Mouse (Mus musculus) embryonic facial prominence, embryonic 13.5 days (tissue): ENCODE measurements around the gene Clec9a. TPM values are rescaled to one million over a fixed set of nuclear protein-coding genes. Genes with fewer than 3 reads are reported as not detected.

Source experiments
- ATAC-seq: fragments of 200-750 bp; cut with Nextera tagmentation; 2 replicates; pipeline ENCODE4 v1.8.0; 2017; ENCODE audit warnings: low read depth; ENCODE audit not compliant: insufficient number of reproducible peaks, insufficient read depth, low FRiP score, low TSS enrichment
- H3K27ac ChIP-seq: fragments of 300-500 bp; sonication (generic); 2 replicates; pipeline ENCODE4 v1.5.1; 2015; ENCODE audit warnings: moderate library complexity, mild to moderate bottlenecking, inconsistent platforms
- H3K27me3 ChIP-seq: fragments of 300-500 bp; sonication (generic); 2 replicates; pipeline ENCODE4 v1.6.1; 2015; ENCODE audit warnings: mild to moderate bottlenecking, inconsistent platforms
- H3K36me3 ChIP-seq: fragments of 300-500 bp; sonication (generic); 2 replicates; pipeline ENCODE4 v1.6.1; 2015; ENCODE audit warnings: mild to moderate bottlenecking, inconsistent platforms
- H3K4me1 ChIP-seq: fragments of 300-500 bp; sonication (generic); 2 replicates; pipeline ENCODE4 v1.6.1; 2015; ENCODE audit warnings: inconsistent platforms
- H3K4me2 ChIP-seq: fragments of 300-500 bp; sonication (generic); 2 replicates; pipeline ENCODE4 v1.6.1; 2015; ENCODE audit warnings: moderate library complexity, mild to moderate bottlenecking, inconsistent platforms
- H3K4me3 ChIP-seq: fragments of 300-500 bp; sonication (generic); 2 replicates; pipeline ENCODE4 v1.5.1; 2015; ENCODE audit warnings: mild to moderate bottlenecking, inconsistent platforms
- H3K9ac ChIP-seq: fragments of 300-500 bp; sonication (generic); 2 replicates; pipeline ENCODE4 v1.6.1; 2015; ENCODE audit warnings: mild to moderate bottlenecking, inconsistent platforms
- H3K9me3 ChIP-seq: fragments of 300-500 bp; sonication (generic); 2 replicates; pipeline ENCODE4 v1.6.1; 2016; ENCODE audit warnings: inconsistent platforms
- WGBS: fragments of 180-500 bp; shearing (Covaris S2); methylation state at CpG from one replicate; pipeline ENCODE4 v1.1.7; 2015; ENCODE audit warnings: mixed read lengths; 5-methylcytosine and 5-hydroxymethylcytosine counted together
- polyA plus RNA-seq: library from polyadenylated mRNA; unstranded; fragments of >200 nt; fragmentation: Nextera tagmentation; extraction: Ambion mirVana; gene quantifications from 2 replicates; pipeline ENCODE4 v1.2.1, GENCODE M21; 2015

Gene Clec9a
- polyA plus RNA-seq, 1 experiment from 2014 or later, result 0.06 TPM

- H3K36me3 ChIP-seq, result no peaks in the 10 kb centered on the region
- no peaks in the 10 kb centered on the region for H3K27me3 ChIP-seq
- H3K4me2 ChIP-seq, result no peak overlapping the region
- no peak overlapping the region for H3K4me3 ChIP-seq
- H3K9ac ChIP-seq, result no peak overlapping the region
- WGBS, result 17% methylated on average over 5 of the region's 5 CpGs
- H3K27ac ChIP-seq, result no peak overlapping the region
- H3K9me3 ChIP-seq, result no peaks in the 10 kb centered on the region
- H3K4me1 ChIP-seq, result peaks cover 10% of the 10 kb centered on the region
- no peak for ATAC-seq
Measured at GRCm38 (mm10) chr6:129425812-129426211, 17.1 kb downstream of the Clec9a start.

DNA sequence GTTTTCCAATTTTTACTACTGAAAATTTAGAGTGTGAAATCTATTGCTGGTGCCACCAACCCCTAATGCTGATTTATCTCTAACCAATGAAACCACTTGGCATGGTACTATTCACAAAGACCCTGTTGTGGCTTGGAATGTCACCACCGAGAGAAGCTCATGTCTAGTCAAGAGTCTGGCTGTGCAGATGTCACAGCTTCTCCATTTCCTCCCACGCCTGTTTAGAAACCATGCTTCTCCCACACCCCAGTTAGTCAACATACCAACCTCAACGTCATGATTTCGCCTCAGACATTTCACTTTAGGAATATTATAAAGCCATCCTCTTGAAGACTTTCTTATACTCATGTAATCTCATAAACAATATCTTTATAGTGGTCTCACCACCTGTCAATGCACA is 18.6 kb downstream of the Clec9a start:
- H3K9me3 ChIP-seq, result no peaks in the 10 kb centered on the region
- no peaks in the 10 kb centered on the region for H3K27me3 ChIP-seq
- peaks cover 10% of the 10 kb centered on the region for H3K4me1 ChIP-seq
- 77% methylated on average over 4 of the region's 4 CpGs for WGBS
- H3K4me3 ChIP-seq, result no peak overlapping the region
- H3K4me2 ChIP-seq, result no peak overlapping the region
- no peak overlapping the region for H3K27ac ChIP-seq
- no peak for ATAC-seq
- no peaks in the 10 kb centered on the region for H3K36me3 ChIP-seq
- H3K9ac ChIP-seq, result no peak overlapping the region

DNA sequence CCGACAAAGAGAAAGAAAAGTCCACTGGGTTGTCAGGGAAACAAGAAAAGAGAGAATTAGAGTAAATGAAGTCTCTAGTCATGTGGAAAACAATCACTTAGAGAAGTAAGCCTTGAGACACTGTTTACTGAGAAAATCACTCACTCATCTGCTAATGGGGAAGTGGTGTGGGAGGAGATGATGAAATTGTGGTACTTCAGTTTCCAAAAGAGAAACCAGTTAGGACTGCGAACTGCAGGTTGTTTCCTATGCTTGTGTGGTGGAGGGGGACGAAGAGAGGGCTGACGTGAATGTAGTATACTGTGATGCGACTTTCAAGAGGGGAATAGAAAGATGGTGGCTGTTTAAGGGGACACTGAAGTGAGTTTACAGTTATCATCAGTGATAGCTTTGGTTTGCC is 25.6 kb downstream of the Clec9a start:
- H3K27ac ChIP-seq, result no peak overlapping the region
- no peak overlapping the region for H3K9ac ChIP-seq
- H3K36me3 ChIP-seq, result no peaks in the 10 kb centered on the region
- no peaks in the 10 kb centered on the region for H3K27me3 ChIP-seq
- no peaks in the 10 kb centered on the region for H3K4me1 ChIP-seq
- WGBS, result 78% methylated on average over 5 of the region's 5 CpGs
- H3K9me3 ChIP-seq, result no peaks in the 10 kb centered on the region
- no peak for ATAC-seq
- H3K4me2 ChIP-seq, result no peak overlapping the region
- no peak overlapping the region for H3K4me3 ChIP-seq

GRCm38 (mm10) chr6:129436025-129436424 is 27.4 kb downstream of the Clec9a start:
- Histone ChIP-seq H3K27ac (no peak overlapping the region), H3K27me3 (no peaks in the 10 kb centered on the region), H3K4me2 (no peak overlapping the region), H3K9me3 (no peaks in the 10 kb centered on the region), H3K4me1 (no peaks in the 10 kb centered on the region), H3K36me3 (no peaks in the 10 kb centered on the region), H3K9ac (no peak overlapping the region), H3K4me3 (no peak overlapping the region)
- ATAC-seq, result no peak
- WGBS, result 87% methylated on average over 3 of the region's 3 CpGs

DNA sequence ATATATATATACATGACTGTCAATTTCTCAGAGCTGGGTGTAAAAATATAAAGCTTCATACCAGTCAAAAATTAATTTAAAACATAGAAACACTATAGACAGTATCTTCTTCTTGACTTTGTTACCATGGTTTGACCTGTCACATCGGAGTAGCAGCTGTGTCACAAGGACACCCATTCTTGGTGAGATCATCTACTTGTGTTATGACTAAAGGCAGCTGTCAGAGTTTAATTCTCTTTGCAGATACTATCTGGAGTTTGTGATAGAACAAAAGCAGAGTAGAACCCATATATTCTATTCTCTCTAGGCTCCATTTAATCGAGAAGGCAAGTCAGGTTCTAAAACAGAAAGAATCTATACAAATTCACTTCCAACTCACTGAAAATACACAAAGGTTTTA is 29.4 kb downstream of the Clec9a start:
- Histone ChIP-seq H3K9me3 (no peaks in the 10 kb centered on the region), H3K36me3 (no peaks in the 10 kb centered on the region), H3K4me2 (no peak overlapping the region), H3K27me3 (no peaks in the 10 kb centered on the region), H3K4me3 (no peak overlapping the region), H3K27ac (no peak overlapping the region), H3K4me1 (no peaks in the 10 kb centered on the region), H3K9ac (no peak overlapping the region)
- ATAC-seq, result no peak
- WGBS, result 88% methylated on average over 2 of the region's 2 CpGs

GRCm38 (mm10) chr6:129449743-129450142 is 41.1 kb downstream of the Clec9a start:
- 60% methylated on average over 6 of the region's 6 CpGs for WGBS
- Histone ChIP-seq H3K9ac (no peak overlapping the region), H3K4me2 (no peak overlapping the region), H3K9me3 (no peaks in the 10 kb centered on the region), H3K27me3 (no peaks in the 10 kb centered on the region), H3K27ac (no peak overlapping the region), H3K4me1 (peaks cover 3% of the 10 kb centered on the region; the same call in 1 of the 2 replicates), H3K36me3 (no peaks in the 10 kb centered on the region), H3K4me3 (no peak overlapping the region)
- no peak for ATAC-seq

DNA sequence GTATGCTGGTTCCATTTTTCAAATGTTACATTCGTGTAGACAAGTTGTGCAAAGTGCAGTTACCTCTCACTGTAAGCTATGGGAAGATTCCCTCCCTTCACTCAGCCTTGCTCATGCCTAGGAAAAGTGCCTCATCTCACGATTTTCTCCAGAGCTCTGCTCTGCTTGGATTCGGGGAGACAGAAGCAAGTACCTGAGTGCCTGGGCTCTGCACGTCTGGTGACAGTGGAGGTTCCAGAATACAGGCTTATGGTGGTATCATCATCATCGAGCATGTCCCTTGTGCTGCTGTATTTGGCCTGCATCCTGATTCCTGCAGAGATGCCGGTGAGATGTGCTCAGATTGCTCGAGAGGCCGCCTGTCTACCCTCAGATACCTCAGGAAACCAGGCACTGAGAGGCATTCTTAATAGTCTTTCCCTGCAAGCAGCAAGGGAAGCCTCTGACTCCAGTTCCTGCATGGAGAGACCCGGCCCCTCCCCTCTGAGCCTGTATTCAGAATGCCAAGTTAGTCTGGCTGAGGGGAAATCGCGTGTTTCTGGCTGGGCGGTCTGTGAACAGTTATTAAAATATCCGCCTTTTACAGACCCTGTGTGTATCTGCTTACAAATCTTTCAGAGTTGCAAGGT is 42.9 kb downstream of the Clec9a start, which contains the start of gene Clec1a:
Gene Clec1a (minus strand): TSS at position 590 of the 629 bp plus-strand sequence.
- no peak within 1 kb of the TSS for H3K27ac ChIP-seq
- no peaks in the 10 kb centered on the region for H3K9me3 ChIP-seq
- no peaks in the 10 kb centered on the region for H3K36me3 ChIP-seq
- WGBS, result 50% methylated on average over 13 of the region's 13 CpGs
- peaks cover 3% of the 10 kb centered on the region; the same call in 1 of the 2 replicates for H3K4me1 ChIP-seq
- no peak within 1 kb of the TSS for H3K4me3 ChIP-seq
- no peak for ATAC-seq
- no peak within 1 kb of the TSS for H3K4me2 ChIP-seq
- no peaks in the 10 kb centered on the region for H3K27me3 ChIP-seq
- H3K9ac ChIP-seq, result no peak within 1 kb of the TSS

- Histone ChIP-seq H3K9me3 (no peaks in the 10 kb centered on the region), H3K36me3 (no peaks in the 10 kb centered on the region), H3K27ac (no peak overlapping the region), H3K4me2 (no peak overlapping the region), H3K4me3 (no peak overlapping the region), H3K4me1 (no peaks in the 10 kb centered on the region), H3K9ac (no peak overlapping the region), H3K27me3 (no peaks in the 10 kb centered on the region)
- ATAC-seq, result no peak
- 89% methylated on average over 6 of the region's 6 CpGs for WGBS
Measured at GRCm38 (mm10) chr6:129471386-129471785, 62.7 kb downstream of the Clec9a start.

GRCm38 (mm10) chr6:129472627-129473026 is 64.0 kb downstream of the Clec9a start:
- H3K4me2 ChIP-seq, result no peak overlapping the region
- H3K36me3 ChIP-seq, result no peaks in the 10 kb centered on the region
- no peaks in the 10 kb centered on the region for H3K27me3 ChIP-seq
- no peaks in the 10 kb centered on the region for H3K9me3 ChIP-seq
- 83% methylated on average over 5 of the region's 5 CpGs for WGBS
- no peak for ATAC-seq
- H3K4me1 ChIP-seq, result no peaks in the 10 kb centered on the region
- H3K27ac ChIP-seq, result no peak overlapping the region
- no peak overlapping the region for H3K9ac ChIP-seq
- no peak overlapping the region for H3K4me3 ChIP-seq

Other genes starting within 250 kb of the Clec9a start
- 0.28 and 0.58 TPM in 2 replicates for gene Clec2d, start 228.2 kb upstream of the Clec9a start, polyA plus RNA-seq
- not detected in 2 replicates for gene Cd69, start 133.4 kb upstream of the Clec9a start, polyA plus RNA-seq
- gene 4922502D21Rik, start 77.1 kb upstream of the Clec9a start, polyA plus RNA-seq, result 0.17 TPM in 1 of 2 replicates, not detected in the other
- 1.4 and 1.8 TPM in 2 replicates for gene Clec12a, start 66.2 kb upstream of the Clec9a start, polyA plus RNA-seq
- gene Clec12b, start 23.0 kb upstream of the Clec9a start, polyA plus RNA-seq, result not detected in 2 replicates
- 2.7 and 2.9 TPM in 2 replicates for gene Clec1b, start 11.6 kb upstream of the Clec9a start, polyA plus RNA-seq
- 2.3 and 2.7 TPM in 2 replicates for gene Clec1a, start 43.1 kb downstream of the Clec9a start, polyA plus RNA-seq
- gene Olr1, start 98.3 kb downstream of the Clec9a start, polyA plus RNA-seq, result not detected in 2 replicates
- not detected in 2 replicates for gene Tmem52b, start 103.7 kb downstream of the Clec9a start, polyA plus RNA-seq
- gene Gabarapl1, start 124.3 kb downstream of the Clec9a start, polyA plus RNA-seq, result 50.5 and 55.2 TPM in 2 replicates
- not detected in 2 replicates for gene Klre1, start 169.0 kb downstream of the Clec9a start, polyA plus RNA-seq
- gene Klrd1, start 182.9 kb downstream of the Clec9a start, polyA plus RNA-seq, result 0.30 TPM in 1 of 2 replicates, not detected in the other
- 0.08 and 0.15 TPM in 2 replicates for gene Klrk1, start 215.0 kb downstream of the Clec9a start, polyA plus RNA-seq
- gene Klrc3, start 234.5 kb downstream of the Clec9a start, polyA plus RNA-seq, result not detected in 2 replicates